Mouse (Mus musculus): ENCODE measurements around the gene Ncstn. TPM values are rescaled to one million over a fixed set of nuclear protein-coding genes. Genes with fewer than 3 reads are reported as not detected.

Ncstn gene
- total RNA-seq, 1 experiment = 40.5 TPM

DNA sequence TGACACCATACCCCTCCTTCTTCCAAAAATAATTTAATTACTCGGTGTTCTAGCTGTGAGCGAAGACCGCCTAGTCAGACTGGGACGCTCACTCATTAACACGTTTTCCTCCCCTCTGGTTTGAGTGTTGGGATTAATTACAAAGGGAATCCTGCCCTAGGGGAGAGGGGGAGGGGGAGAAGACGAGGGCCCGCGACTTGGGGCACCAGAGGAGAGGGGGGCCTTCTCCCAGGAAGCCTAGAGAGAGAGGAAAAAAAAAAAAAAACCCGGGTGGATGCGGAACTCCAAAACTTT is 54.8 kb downstream of the Ncstn start:
- H3K4me1 ChIP-seq (ENCODE audit: control insufficient read depth in 2 of 2, insufficient read depth in 2 of 2, low read length in 2 of 2, poor library complexity in 1 of 2) = peaks cover 2 to 35% of the 10 kb centered on the region in 2 experiments; a peak in 3 of 4 replicates

DNA sequence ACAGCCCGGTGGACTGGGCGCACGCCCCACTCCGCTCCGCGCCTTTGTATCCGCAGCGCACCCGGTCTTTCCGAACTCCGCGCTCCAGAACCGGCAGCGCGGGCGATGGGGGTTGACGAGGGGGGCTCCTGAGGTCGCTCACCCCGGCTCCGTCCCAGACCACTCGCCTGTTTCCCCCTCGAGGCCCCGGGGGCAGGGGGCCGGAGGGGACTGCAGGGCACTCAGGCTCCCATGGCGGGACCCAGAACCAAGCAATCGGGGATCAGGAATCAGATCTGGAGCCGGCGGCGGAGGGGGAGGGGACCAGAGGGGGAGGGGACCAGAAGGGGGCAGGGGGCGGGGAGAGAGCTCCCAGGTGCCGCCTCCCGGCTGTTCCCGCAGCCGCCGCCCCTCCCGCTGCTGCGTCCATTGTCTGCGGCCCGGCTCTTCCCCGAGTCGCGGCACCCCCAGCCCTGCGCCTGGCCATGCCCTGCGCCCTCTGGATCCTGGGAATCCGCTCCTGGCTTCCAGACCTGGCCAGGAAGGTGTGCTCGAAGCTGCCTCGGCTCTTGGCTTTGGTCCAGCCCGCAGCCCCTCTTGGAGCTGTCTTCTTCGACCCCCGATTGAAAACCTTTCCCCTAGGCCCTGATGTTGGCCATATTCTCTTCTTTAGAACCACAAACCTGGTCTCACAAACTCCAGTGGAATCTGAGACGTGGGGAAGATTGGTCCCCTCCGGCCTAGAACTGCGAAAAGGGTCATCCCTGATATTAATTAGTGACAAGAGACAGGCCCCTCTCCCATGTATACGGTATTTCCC is 55.4 kb downstream of the Ncstn start:
- peaks cover 2 to 40% of the 10 kb centered on the region in 2 experiments; a peak in 3 of 4 replicates for H3K4me1 ChIP-seq (ENCODE audit: control insufficient read depth in 2 of 2, insufficient read depth in 2 of 2, low read length in 2 of 2, poor library complexity in 1 of 2)
- TF ChIP-seq CHD2 (IDR thresholded peaks at IDR 0.05; ENCODE audit: low read depth, low read length) (no peak), HCFC1 (IDR thresholded peaks at IDR 0.05; ENCODE audit: borderline replicate concordance, insufficient read depth, low read length) (peak; percentile 29; the same call in 1 of the 2 replicates)
- peak overlapping the region; percentile 91 to 96 for H3K4me3 ChIP-seq (ENCODE audit: insufficient read depth in 1 of 2, low read depth in 1 of 2, low read length in 2 of 2, poor library complexity in 1 of 2, severe bottlenecking in 1 of 2)
- DNase-seq (ENCODE audit: low read depth, low spot score) = peak; percentile 69
- H3K36me3 ChIP-seq (ENCODE audit: control insufficient read depth, insufficient read depth, low read length, poor library complexity, severe bottlenecking) = peaks cover 2% of the 10 kb centered on the region; the same call in 1 of the 2 replicates
- no peaks in the 10 kb centered on the region for H3K9me3 ChIP-seq (ENCODE audit: control insufficient read depth, insufficient read depth, low read depth, low read length)
- in situ Hi-C loops (cut with MboI; ENCODE audit: low sequenced_read_pairs in 2 of 2, unreplicated experiment in 2 of 2) = no loop called here
- peak overlapping the region; percentile 91 for H3K9ac ChIP-seq (ENCODE audit: insufficient read depth, low read depth, low read length, poor library complexity, severe bottlenecking)
- H3K27ac ChIP-seq (ENCODE audit: insufficient read depth, low read depth, low read length, poor library complexity, severe bottlenecking) = no peak overlapping the region

More for the DNA sequence above, 54.8 kb downstream of the Ncstn start:
- DNase-seq (ENCODE audit: low read depth, low spot score) = no peak
- Histone ChIP-seq H3K36me3 (ENCODE audit: control insufficient read depth, insufficient read depth, low read length, poor library complexity, severe bottlenecking) (peaks cover 2% of the 10 kb centered on the region; the same call in 1 of the 2 replicates), H3K4me3 (ENCODE audit: insufficient read depth in 1 of 2, low read depth in 1 of 2, low read length in 2 of 2, poor library complexity in 1 of 2, severe bottlenecking in 1 of 2) (0 out of 4 replicates have a peak overlapping the region, but pooled peaks have one; percentile 5 to 42), H3K9ac (ENCODE audit: insufficient read depth, low read depth, low read length, poor library complexity, severe bottlenecking) (peak overlapping the region; percentile 68; the same call in 1 of the 2 replicates), H3K27ac (ENCODE audit: insufficient read depth, low read depth, low read length, poor library complexity, severe bottlenecking) (no peak overlapping the region), H3K9me3 (ENCODE audit: control insufficient read depth, insufficient read depth, low read depth, low read length) (no peaks in the 10 kb centered on the region)
- in situ Hi-C loops (cut with MboI; ENCODE audit: low sequenced_read_pairs in 2 of 2, unreplicated experiment in 2 of 2) = no loop called here
- TF ChIP-seq CHD2 (IDR thresholded peaks at IDR 0.05; ENCODE audit: low read depth, low read length) = no peak
- TF ChIP-seq MAFK (IDR thresholded peaks at IDR 0.05; ENCODE audit: insufficient read depth, low read depth, low read length) = no peak
- no peak for TF ChIP-seq ZC3H11A (IDR thresholded peaks at IDR 0.05; ENCODE audit: borderline replicate concordance, low read depth, low read length)
- TF ChIP-seq ZNF384 (IDR thresholded peaks at IDR 0.05; ENCODE audit: low read depth, low read length) = no peak
- TF ChIP-seq HCFC1 (IDR thresholded peaks at IDR 0.05; ENCODE audit: borderline replicate concordance, insufficient read depth, low read length) = no peak

DNA sequence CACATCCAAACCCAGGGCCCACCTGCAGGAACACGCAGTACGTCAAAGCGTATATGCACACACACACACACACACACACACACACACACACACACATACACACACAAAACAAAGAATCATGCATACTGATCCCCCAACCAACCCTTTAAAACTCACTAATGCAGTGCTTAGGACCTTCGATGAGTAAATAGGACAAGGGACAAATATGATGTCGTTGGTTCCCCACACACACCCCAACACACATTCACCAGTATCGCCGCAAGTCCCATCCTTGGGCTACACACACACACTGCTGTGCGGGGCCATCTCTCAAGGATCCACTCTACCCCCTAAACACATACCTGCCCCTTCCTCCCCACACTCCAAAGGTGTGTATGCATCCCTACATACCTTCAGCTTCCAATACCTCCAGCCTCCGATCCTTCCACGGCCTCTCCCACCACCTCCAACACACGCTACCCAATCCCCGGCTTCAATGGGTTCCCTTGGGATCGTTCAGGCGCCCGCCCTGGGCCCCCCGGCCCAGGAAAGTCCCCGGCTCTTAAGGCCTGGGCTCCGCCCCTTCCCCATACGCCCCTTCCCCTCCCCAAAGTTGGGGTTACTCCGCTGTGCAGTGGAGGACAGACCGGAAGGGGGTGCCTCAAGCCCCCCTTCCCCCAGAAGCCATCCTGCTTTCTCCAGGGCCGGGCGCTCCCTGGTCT is 56.2 kb downstream of the Ncstn start:
- H3K4me3 ChIP-seq (ENCODE audit: insufficient read depth in 1 of 2, low read depth in 1 of 2, low read length in 2 of 2, poor library complexity in 1 of 2, severe bottlenecking in 1 of 2) = peak overlapping the region; percentile 91 to 96
- peak overlapping the region; percentile 91 for H3K9ac ChIP-seq (ENCODE audit: insufficient read depth, low read depth, low read length, poor library complexity, severe bottlenecking)
- no peak for TF ChIP-seq ZNF384 (IDR thresholded peaks at IDR 0.05; ENCODE audit: low read depth, low read length)
- TF ChIP-seq HCFC1 (IDR thresholded peaks at IDR 0.05; ENCODE audit: borderline replicate concordance, insufficient read depth, low read length) = no peak
- no peak for TF ChIP-seq CHD2 (IDR thresholded peaks at IDR 0.05; ENCODE audit: low read depth, low read length)
- no peak for TF ChIP-seq MAFK (IDR thresholded peaks at IDR 0.05; ENCODE audit: insufficient read depth, low read depth, low read length)
- no peak for TF ChIP-seq ZC3H11A (IDR thresholded peaks at IDR 0.05; ENCODE audit: borderline replicate concordance, low read depth, low read length)
- H3K9me3 ChIP-seq (ENCODE audit: control insufficient read depth, insufficient read depth, low read depth, low read length) = no peaks in the 10 kb centered on the region
- in situ Hi-C loops (cut with MboI; ENCODE audit: low sequenced_read_pairs in 2 of 2, unreplicated experiment in 2 of 2) = no loop called here
- peaks cover 2% of the 10 kb centered on the region; the same call in 1 of the 2 replicates for H3K36me3 ChIP-seq (ENCODE audit: control insufficient read depth, insufficient read depth, low read length, poor library complexity, severe bottlenecking)
- H3K4me1 ChIP-seq (ENCODE audit: control insufficient read depth in 2 of 2, insufficient read depth in 2 of 2, low read length in 2 of 2, poor library complexity in 1 of 2) = peaks cover 2 to 44% of the 10 kb centered on the region in 2 experiments; a peak in 3 of 4 replicates
- no peak for DNase-seq (ENCODE audit: low read depth, low spot score)
- H3K27ac ChIP-seq (ENCODE audit: insufficient read depth, low read depth, low read length, poor library complexity, severe bottlenecking) = no peak overlapping the region

DNA sequence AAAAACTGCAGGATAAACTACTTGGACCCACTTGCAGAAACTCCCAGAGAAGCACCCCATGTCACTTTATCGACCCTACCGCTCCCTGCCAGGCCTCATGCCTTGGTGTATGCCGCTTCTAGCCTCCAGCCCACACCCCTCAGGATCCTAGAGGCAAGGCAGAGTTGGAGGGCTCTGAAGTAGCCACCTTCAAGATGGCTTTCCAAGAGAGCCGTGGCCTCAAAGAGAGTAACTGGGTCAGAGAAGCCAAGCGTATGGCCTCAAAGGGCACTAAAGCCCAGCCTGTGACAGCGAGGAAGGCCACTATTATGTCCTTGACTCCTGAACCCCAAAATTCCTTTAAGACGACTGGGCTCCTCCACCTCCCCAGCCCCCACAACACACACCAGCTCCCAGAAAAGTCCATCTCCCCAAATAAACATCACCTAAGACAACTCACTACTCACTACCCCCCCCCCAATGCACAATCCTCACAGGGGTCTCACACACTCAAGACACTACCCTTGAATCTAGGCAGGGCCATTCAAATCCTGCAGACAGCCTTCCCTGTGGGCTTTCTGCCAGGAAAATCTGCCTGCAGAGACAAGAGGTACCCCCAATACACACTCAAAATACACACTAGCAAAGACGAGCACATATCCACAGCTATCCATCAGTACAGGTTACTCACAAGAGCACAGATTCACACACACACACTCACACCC is 57.2 kb downstream of the Ncstn start:
- H3K36me3 ChIP-seq (ENCODE audit: control insufficient read depth, insufficient read depth, low read length, poor library complexity, severe bottlenecking) = peaks cover 2% of the 10 kb centered on the region; the same call in 1 of the 2 replicates
- no peak for TF ChIP-seq ZNF384 (IDR thresholded peaks at IDR 0.05; ENCODE audit: low read depth, low read length)
- no peak for TF ChIP-seq ZC3H11A (IDR thresholded peaks at IDR 0.05; ENCODE audit: borderline replicate concordance, low read depth, low read length)
- TF ChIP-seq HCFC1 (IDR thresholded peaks at IDR 0.05; ENCODE audit: borderline replicate concordance, insufficient read depth, low read length) = no peak
- TF ChIP-seq CHD2 (IDR thresholded peaks at IDR 0.05; ENCODE audit: low read depth, low read length) = no peak
- TF ChIP-seq MAFK (IDR thresholded peaks at IDR 0.05; ENCODE audit: insufficient read depth, low read depth, low read length) = no peak
- H3K4me3 ChIP-seq (ENCODE audit: insufficient read depth in 1 of 2, low read depth in 1 of 2, low read length in 2 of 2, poor library complexity in 1 of 2, severe bottlenecking in 1 of 2) = no peak overlapping the region
- no peaks in the 10 kb centered on the region for H3K9me3 ChIP-seq (ENCODE audit: control insufficient read depth, insufficient read depth, low read depth, low read length)
- no peak for DNase-seq (ENCODE audit: low read depth, low spot score)
- in situ Hi-C loops (cut with MboI; ENCODE audit: low sequenced_read_pairs in 2 of 2, unreplicated experiment in 2 of 2) = no loop called here
- no peak overlapping the region for H3K27ac ChIP-seq (ENCODE audit: insufficient read depth, low read depth, low read length, poor library complexity, severe bottlenecking)
- H3K4me1 ChIP-seq (ENCODE audit: control insufficient read depth in 2 of 2, insufficient read depth in 2 of 2, low read length in 2 of 2, poor library complexity in 1 of 2) = peaks cover 2 to 44% of the 10 kb centered on the region in 2 experiments; a peak in 3 of 4 replicates
- H3K9ac ChIP-seq (ENCODE audit: insufficient read depth, low read depth, low read length, poor library complexity, severe bottlenecking) = no peak overlapping the region

Measured in ES-E14 (cell line).